Comparison of ENCODE assay signal across 27 mouse cellular contexts in genomic region chr1:129148733-129149388, GRCm38 (mm10).
DNase-seq lines count a peak whose midpoint lies in the region; ATAC-seq and TF ChIP-seq lines count a peak whose summit lies in the region.
"Had no signal": no experiment of that assay in that cellular context is flagged by ENCODE, and none has a peak within 500 bp of the region (broad histone marks: within the 10 kb centered on the region; RNA-seq: fewer than 3 reads in every experiment).

No protein-coding gene starts in this region.

- H3K4me3 ChIP-seq in limb, embryonic 11.5 days (ENCODE audit: low read depth, low read length) = no peak overlapping the region
- H3K4me3 ChIP-seq in limb, embryonic 10.5 days = no peak overlapping the region
- H3K4me3 ChIP-seq in stomach, postnatal 0 days (ENCODE audit: low read depth, low read length) = no peak overlapping the region
- H3K4me3 ChIP-seq: erythroblast, embryonic 14.5 days; heart, adult 2 months; heart, embryonic 12.5 days; limb, embryonic 13.5 days; lung, embryonic 15.5 days; midbrain, embryonic 12.5 days; myocyte; neural tube, embryonic 13.5 days had no signal

- H3K4me2 ChIP-seq in limb, embryonic 11.5 days (ENCODE audit: low read depth, severe bottlenecking) = no peak overlapping the region
- no peak overlapping the region for H3K4me2 ChIP-seq in stomach, postnatal 0 days (replicated peaks; ENCODE audit: low read depth)
- H3K4me2 ChIP-seq: heart, embryonic 12.5 days; limb, embryonic 13.5 days; liver, embryonic 11.5 days; lung, embryonic 15.5 days; midbrain, embryonic 12.5 days; neural tube, embryonic 13.5 days had no signal

- no peak overlapping the region for H3K27ac ChIP-seq in limb, embryonic 11.5 days (replicated peaks; ENCODE audit: low read depth, low read length)
- H3K27ac ChIP-seq in limb, embryonic 10.5 days = no peak overlapping the region
- H3K27ac ChIP-seq in stomach, postnatal 0 days (replicated peaks) = no peak overlapping the region
- H3K27ac ChIP-seq: heart, adult 2 months; limb, embryonic 13.5 days; lung, embryonic 15.5 days; midbrain, embryonic 12.5 days; neural tube, embryonic 13.5 days had no signal

- no peak for TF ChIP-seq EP300 in stomach, postnatal 0 days (optimal IDR thresholded peaks at IDR 0.05)

- peak; percentile 37 for DNase-seq in embryo, embryonic 10 days (ENCODE audit: low spot score)
- no peak for DNase-seq in embryo, embryonic 9.5 days (ENCODE audit: extremely low spot score)
- DNase-seq in kidney, adult 11 months = peak; percentile 7
- DNase-seq in kidney, postnatal 10 days = no peak
- no peak for DNase-seq in limb, embryonic 11.5 days (ENCODE audit: low spot score)
- no peak for DNase-seq in limb, embryonic 10.5 days (ENCODE audit: low spot score)
- no peak for DNase-seq in stomach, postnatal 0 days (ENCODE audit: low spot score)
- DNase-seq in adrenal gland, adult (ENCODE audit: inconsistent age in 2 of 2, low spot score in 1 of 2) = no peak
- DNase-seq: adrenal gland, adult 8-10 months; cerebellum, adult 8-10 months; cerebellum, postnatal 25 days; gastrocnemius, postnatal 25 days; heart, adult 2 months; lung, postnatal 36 days; thymus, postnatal 4 days had no signal

- H3K9me3 ChIP-seq in limb, embryonic 11.5 days (ENCODE audit: control insufficient read depth, low read length) = no peaks in the 10 kb centered on the region
- H3K9me3 ChIP-seq in limb, embryonic 10.5 days (replicated peaks) = no peaks in the 10 kb centered on the region
- H3K9me3 ChIP-seq in stomach, postnatal 0 days (ENCODE audit: control insufficient read depth, low read length) = no peaks in the 10 kb centered on the region
- H3K9me3 ChIP-seq: heart, embryonic 12.5 days; limb, embryonic 13.5 days; lung, embryonic 15.5 days; midbrain, embryonic 12.5 days; neural tube, embryonic 13.5 days had no signal

- ATAC-seq in limb, embryonic 11.5 days (ENCODE audit: insufficient number of reproducible peaks, low FRiP score, low TSS enrichment, low read depth) = 0 out of 2 replicates have a peak, but pooled peaks have one; percentile 51
- ATAC-seq in stomach, postnatal 0 days (ENCODE audit: low FRiP score, low TSS enrichment) = 0 out of 2 replicates have a peak, but pooled peaks have one; percentile 24
- ATAC-seq: activated CD4-positive, CD25-positive, alpha-beta regulatory T cell, adult 4 months; forebrain, embryonic 14.5 days; intestine, embryonic 16.5 days had no signal

- no peaks in the 10 kb centered on the region for H3K36me3 ChIP-seq in limb, embryonic 11.5 days (ENCODE audit: control insufficient read depth, insufficient read depth, low read length)
- no peaks in the 10 kb centered on the region for H3K36me3 ChIP-seq in limb, embryonic 10.5 days
- H3K36me3 ChIP-seq in stomach, postnatal 0 days (ENCODE audit: control insufficient read depth, insufficient read depth, low read length) = no peaks in the 10 kb centered on the region
- H3K36me3 ChIP-seq: heart, embryonic 12.5 days; limb, embryonic 13.5 days; lung, embryonic 15.5 days; midbrain, embryonic 12.5 days; neural tube, embryonic 13.5 days had no signal

- H3K4me1 ChIP-seq in limb, embryonic 11.5 days (ENCODE audit: control insufficient read depth, insufficient read depth, low read length) = no peaks in the 10 kb centered on the region
- H3K4me1 ChIP-seq in limb, embryonic 10.5 days = peaks cover 2% of the 10 kb centered on the region; the same call in 1 of the 2 replicates
- no peaks in the 10 kb centered on the region for H3K4me1 ChIP-seq in stomach, postnatal 0 days (replicated peaks; ENCODE audit: control insufficient read depth, insufficient read depth)
- H3K4me1 ChIP-seq: heart, embryonic 12.5 days; limb, embryonic 13.5 days; lung, embryonic 15.5 days; midbrain, embryonic 12.5 days had no signal

- WGBS in limb, embryonic 11.5 days = 42% methylated on average over 7 of the region's 7 CpGs
- 46% methylated on average over 7 of the region's 7 CpGs for WGBS in limb, embryonic 10.5 days
- 50% methylated on average over 7 of the region's 7 CpGs for WGBS in stomach, postnatal 0 days

- H3K27me3 ChIP-seq in limb, embryonic 11.5 days (ENCODE audit: control insufficient read depth, insufficient read depth, low read length) = no peaks in the 10 kb centered on the region
- no peaks in the 10 kb centered on the region for H3K27me3 ChIP-seq in limb, embryonic 10.5 days (ENCODE audit: low read depth, poor library complexity, severe bottlenecking)
- no peaks in the 10 kb centered on the region for H3K27me3 ChIP-seq in stomach, postnatal 0 days (ENCODE audit: control insufficient read depth, insufficient read depth, low read length)
- H3K27me3 ChIP-seq: CH12.LX; heart, embryonic 12.5 days; limb, embryonic 13.5 days; lung, embryonic 15.5 days; midbrain, embryonic 12.5 days; neural tube, embryonic 13.5 days had no signal

- no peak overlapping the region for H3K9ac ChIP-seq in limb, embryonic 11.5 days (ENCODE audit: low read length)
- no peak overlapping the region for H3K9ac ChIP-seq in stomach, postnatal 0 days (ENCODE audit: low read length)
- H3K9ac ChIP-seq: heart, embryonic 12.5 days; limb, embryonic 13.5 days; lung, embryonic 15.5 days; midbrain, embryonic 12.5 days; neural tube, embryonic 13.5 days had no signal

- no peak for TF ChIP-seq CTCF in stomach, postnatal 0 days (IDR thresholded peaks at IDR 0.05; ENCODE audit: low read depth)

Comparison
In these comparisons a context has a peak if more than half of its experiments do, and no peak if none do; other contexts are left out.
1. DNase-seq: peak in embryo, embryonic 10 days (single experiment) and kidney, adult 11 months (single experiment); none in embryo, embryonic 9.5 days (single experiment), kidney, postnatal 10 days (single experiment), limb, embryonic 11.5 days (single experiment), limb, embryonic 10.5 days (single experiment), stomach, postnatal 0 days (single experiment) and adrenal gland, adult (0 of 2).